Mouse (Mus musculus) ES-Bruce4 (cell line): ENCODE measurements around the gene Tmem106c. TPM values are rescaled to one million over a fixed set of nuclear protein-coding genes. Genes with fewer than 3 reads are reported as not detected.

Source experiments
- H3K27ac ChIP-seq: 2 replicates; pipeline ENCODE4 v1.5.1; 2012; ENCODE audit warnings: low read length, inconsistent platforms; ENCODE audit not compliant: insufficient read depth
- H3K27me3 ChIP-seq: 2 replicates; pipeline ENCODE4 v1.6.1; 2012; ENCODE audit warnings: mild to moderate bottlenecking, low read length, inconsistent platforms; ENCODE audit not compliant: control insufficient read depth, poor library complexity, insufficient read depth, severe bottlenecking
- H3K36me3 ChIP-seq: 2 replicates; pipeline ENCODE4 v1.6.1; 2012; ENCODE audit warnings: inconsistent platforms, mild to moderate bottlenecking, low read length, moderate library complexity; ENCODE audit not compliant: control insufficient read depth, poor library complexity, insufficient read depth, severe bottlenecking
- H3K4me1 ChIP-seq: one replicate; pipeline ENCODE4 v1.8.1; 2011; ENCODE audit warnings: low read length; ENCODE audit not compliant: control insufficient read depth, insufficient read depth
- H3K4me3 ChIP-seq: 2 replicates; pipeline ENCODE4 v1.5.1; 2011; ENCODE audit warnings: low read depth, mild to moderate bottlenecking, low read length
- H3K9ac ChIP-seq: 2 replicates; pipeline ENCODE4 v1.6.1; 2012; ENCODE audit warnings: low read depth, mild to moderate bottlenecking, inconsistent platforms; ENCODE audit not compliant: poor library complexity, severe bottlenecking
- H3K9me3 ChIP-seq: replicated peaks from 2 replicates; pipeline ENCODE4 v1.6.1; 2012; ENCODE audit warnings: mild to moderate bottlenecking, low read length, inconsistent platforms; ENCODE audit not compliant: control insufficient read depth, poor library complexity, insufficient read depth, severe bottlenecking
- CTCF ChIP-seq: IDR thresholded peaks from one replicate; pipeline ENCODE4 v1.8.1; 2011; ENCODE audit warnings: low read depth, low read length
- EP300 ChIP-seq: IDR thresholded peaks from 2 replicates; pipeline ENCODE4 v1.6.1; 2011; ENCODE audit warnings: low read depth, low read length; ENCODE audit not compliant: insufficient read depth
- POLR2A ChIP-seq: IDR thresholded peaks from one replicate; pipeline ENCODE4 v1.8.1; 2011; ENCODE audit warnings: low read length; ENCODE audit not compliant: insufficient read depth
- polyA plus RNA-seq: library from polyadenylated mRNA; stranded (reverse); fragments of >200 nt; gene quantifications from 2 replicates; pipeline ENCODE4 v1.2.4, GENCODE M21; 2011; ENCODE audit warnings: low read depth; ENCODE audit not compliant: missing spikeins, insufficient read depth, insufficient read length

Gene Tmem106c
- polyA plus RNA-seq, 1 experiment, result 48.5 TPM

DNA sequence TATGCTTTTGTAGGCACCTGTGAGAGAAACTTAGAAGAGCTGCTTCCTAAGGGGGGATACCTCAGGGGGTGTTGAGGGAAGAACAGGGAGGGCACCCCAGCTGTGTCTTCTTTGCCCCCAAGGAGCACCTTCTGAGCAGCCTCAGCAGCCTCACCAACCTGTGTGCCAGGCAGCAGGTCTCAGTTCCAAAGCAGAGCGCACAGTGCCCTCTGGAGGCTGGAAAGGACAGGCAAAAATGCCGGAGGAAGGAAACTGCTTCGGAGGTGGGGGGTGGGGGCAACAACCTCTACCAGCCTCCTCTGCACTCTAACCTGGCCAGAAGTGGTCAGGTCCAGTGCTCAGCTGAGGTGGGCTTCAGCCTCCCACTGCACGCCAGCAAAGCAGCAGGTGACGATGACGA, 6.3 kb downstream of the Tmem106c start:
- H3K27ac ChIP-seq, result no peak overlapping the region
- no peaks in the 10 kb centered on the region for H3K4me1 ChIP-seq
- H3K9me3 ChIP-seq, result no peaks in the 10 kb centered on the region
- H3K36me3 ChIP-seq, result no peaks in the 10 kb centered on the region
- TF ChIP-seq POLR2A (no peak), CTCF (peak; percentile 80)
- H3K27me3 ChIP-seq, result no peaks in the 10 kb centered on the region
- H3K9ac ChIP-seq, result no peak overlapping the region
- no peak overlapping the region for H3K4me3 ChIP-seq

DNA sequence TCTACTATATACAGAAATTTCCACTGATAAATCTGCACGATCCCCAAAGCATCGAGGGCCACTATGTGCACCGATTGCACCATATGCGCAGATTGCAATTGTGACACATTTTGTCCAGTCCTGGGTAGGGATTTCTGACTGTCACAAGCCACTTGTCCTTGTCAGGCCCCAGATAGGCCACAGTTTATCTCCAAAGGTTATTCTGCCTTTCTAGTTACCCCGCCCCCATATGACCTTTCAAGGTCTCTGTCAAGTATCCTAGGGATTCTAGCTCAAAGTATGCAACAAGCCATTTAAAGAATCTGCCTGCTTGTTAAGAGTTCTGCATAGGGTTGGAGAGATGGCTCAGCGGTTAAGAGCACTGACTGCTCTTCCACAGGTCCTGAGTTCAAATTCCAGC, 8.6 kb downstream of the Tmem106c start:
- H3K4me3 ChIP-seq, result no peak overlapping the region
- H3K27ac ChIP-seq, result no peak overlapping the region
- H3K36me3 ChIP-seq, result no peaks in the 10 kb centered on the region
- H3K9ac ChIP-seq, result no peak overlapping the region
- H3K9me3 ChIP-seq, result no peaks in the 10 kb centered on the region
- no peaks in the 10 kb centered on the region for H3K27me3 ChIP-seq
- TF ChIP-seq POLR2A, result no peak
- TF ChIP-seq CTCF, result no peak
- TF ChIP-seq EP300, result no peak
- no peaks in the 10 kb centered on the region for H3K4me1 ChIP-seq

DNA sequence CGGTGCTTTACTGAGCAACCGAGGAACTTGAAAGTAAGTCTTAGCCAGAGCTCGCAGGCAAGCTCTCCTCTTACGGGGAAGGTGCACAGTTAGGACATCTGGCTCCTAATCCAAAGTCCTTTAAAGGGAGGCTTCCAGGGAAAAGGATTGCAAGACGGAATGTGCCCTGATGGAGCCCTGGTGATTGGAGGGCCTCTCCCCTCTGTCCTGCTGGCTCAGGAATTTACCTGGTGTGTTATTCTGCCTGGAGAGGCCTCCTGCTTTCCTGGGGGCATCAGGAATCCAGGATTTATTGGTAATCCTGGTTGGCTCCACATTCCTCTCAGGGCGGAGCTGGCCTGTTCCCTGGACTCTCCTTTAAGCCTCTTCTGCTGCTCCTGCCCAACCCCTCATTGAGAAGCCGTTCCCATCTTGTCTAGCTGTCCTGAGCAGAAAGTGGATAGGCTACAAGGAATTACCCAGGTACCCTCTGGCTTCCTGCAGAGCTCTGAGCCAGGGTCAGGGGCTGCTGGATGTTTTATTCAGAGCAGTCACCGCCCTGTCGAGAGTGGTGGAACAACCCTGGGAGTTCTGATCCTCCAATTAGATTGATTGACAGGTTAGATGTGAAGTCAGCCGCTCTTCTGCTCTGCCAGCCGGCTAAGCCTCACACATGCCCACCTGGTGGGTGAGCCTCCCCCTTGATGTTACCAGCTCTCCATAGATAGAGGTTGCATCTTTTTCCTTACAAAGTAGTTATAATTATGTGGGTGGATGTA, 9.4 kb downstream of the Tmem106c start:
- Histone ChIP-seq H3K27ac (peak overlapping the region; percentile 14; the same call in 1 of the 2 replicates), H3K4me3 (no peak overlapping the region), H3K9me3 (0 out of 2 replicates have a peak, but pooled peaks cover under 1% of the 10 kb centered on the region), H3K9ac (no peak overlapping the region), H3K36me3 (no peaks in the 10 kb centered on the region), H3K27me3 (no peaks in the 10 kb centered on the region), H3K4me1 (no peaks in the 10 kb centered on the region)
- TF ChIP-seq POLR2A (no peak), CTCF (no peak), EP300 (no peak)

DNA sequence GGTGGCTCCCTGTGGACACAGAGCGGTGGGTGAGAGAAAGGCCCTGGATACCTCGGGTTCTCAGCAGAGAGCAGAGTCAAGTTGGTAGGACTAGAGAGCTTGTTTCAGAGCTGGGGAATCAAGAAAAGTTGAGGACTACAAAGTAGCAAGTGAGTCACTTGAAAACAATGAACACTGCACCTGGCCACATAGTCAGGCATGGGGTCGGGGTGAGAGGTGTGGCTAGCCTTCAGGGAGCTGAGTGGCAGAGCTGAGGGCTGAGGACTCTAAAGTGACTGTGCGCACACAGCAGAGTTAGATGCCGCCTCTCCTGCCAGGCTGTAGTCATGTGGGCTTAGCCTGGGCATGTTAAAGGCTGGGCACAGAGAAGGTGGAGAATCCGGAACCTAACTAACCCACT, 17.6 kb downstream of the Tmem106c start:
- peaks cover 7% of the 10 kb centered on the region; the same call in 1 of the 2 replicates for H3K9me3 ChIP-seq
- H3K9ac ChIP-seq, result no peak overlapping the region
- H3K27ac ChIP-seq, result no peak overlapping the region
- H3K4me3 ChIP-seq, result no peak overlapping the region
- H3K4me1 ChIP-seq, result no peaks in the 10 kb centered on the region
- H3K27me3 ChIP-seq, result no peaks in the 10 kb centered on the region
- H3K36me3 ChIP-seq, result no peaks in the 10 kb centered on the region
- TF ChIP-seq EP300 (no peak), CTCF (no peak), POLR2A (no peak)

DNA sequence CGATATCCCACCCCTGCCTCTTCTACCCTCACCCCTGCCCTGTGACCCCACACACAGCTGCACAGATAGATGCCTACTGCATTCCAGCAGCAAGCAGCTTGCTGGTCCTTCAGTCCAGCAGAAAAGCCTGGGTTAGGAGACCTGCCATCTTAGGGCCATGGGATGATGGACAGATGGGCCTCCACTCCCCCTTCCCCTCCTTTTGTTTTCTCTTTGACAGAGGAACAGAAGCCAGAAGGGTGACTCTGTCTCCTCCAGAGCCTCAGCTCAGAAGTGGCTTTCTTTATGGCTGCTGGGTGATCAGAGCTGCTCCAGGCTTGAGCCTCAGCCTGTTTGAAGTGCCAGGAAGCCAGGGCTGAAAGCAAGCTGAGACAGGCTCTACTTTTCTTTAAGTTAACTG, 25.5 kb downstream of the Tmem106c start:
- TF ChIP-seq EP300 (no peak), CTCF (no peak), POLR2A (no peak)
- H3K27ac ChIP-seq, result no peak overlapping the region
- H3K9ac ChIP-seq, result no peak overlapping the region
- H3K4me3 ChIP-seq, result no peak overlapping the region
- no peaks in the 10 kb centered on the region for H3K27me3 ChIP-seq
- no peaks in the 10 kb centered on the region for H3K36me3 ChIP-seq
- H3K4me1 ChIP-seq, result peaks cover 13% of the 10 kb centered on the region
- no peaks in the 10 kb centered on the region for H3K9me3 ChIP-seq

DNA sequence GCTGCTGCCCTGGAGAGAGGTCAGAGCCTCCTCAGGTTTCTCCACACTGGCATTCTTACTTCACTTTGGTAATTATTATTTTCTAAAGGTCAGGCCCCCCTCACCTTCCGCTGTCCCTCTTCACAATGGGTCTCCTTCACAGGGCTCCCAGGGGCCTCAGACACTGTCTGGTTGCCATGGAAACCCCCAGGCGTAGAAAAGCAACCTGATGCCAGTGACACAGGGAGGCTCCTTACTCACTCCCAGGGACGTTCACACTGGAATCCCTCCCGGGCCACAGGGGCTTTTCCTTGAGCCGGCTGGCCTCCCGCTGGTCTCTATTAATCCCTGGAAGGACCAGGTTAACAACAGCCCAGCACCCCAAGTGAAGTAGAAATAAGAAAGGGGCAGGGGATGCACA, 26.1 kb downstream of the Tmem106c start:
- peaks cover 13% of the 10 kb centered on the region for H3K4me1 ChIP-seq
- H3K27me3 ChIP-seq, result no peaks in the 10 kb centered on the region
- H3K27ac ChIP-seq, result peak overlapping the region; percentile 12; the same call in 1 of the 2 replicates
- no peak overlapping the region for H3K9ac ChIP-seq
- H3K36me3 ChIP-seq, result no peaks in the 10 kb centered on the region
- no peaks in the 10 kb centered on the region for H3K9me3 ChIP-seq
- 0 out of 2 replicates have a peak, but pooled peaks have one; percentile 42 for TF ChIP-seq EP300
- no peak for TF ChIP-seq POLR2A
- no peak for TF ChIP-seq CTCF
- H3K4me3 ChIP-seq, result no peak overlapping the region
